Mouse (Mus musculus) adrenal gland, postnatal 36 days (tissue): ENCODE measurements at regions not wholly inside any gene's neighbourhood (a gene's known extent, or its start where the extent isn't known, plus 50 kb on each side); places are given as distances from the start of the nearest gene placed in this dataset.

Experiments
- DNase-seq, 2 experiments: peaks; one replicate each; pipeline ENCODE4 v3.0.0; 2021; ENCODE audit warnings: mixed read lengths in 1 of 2

DNA sequence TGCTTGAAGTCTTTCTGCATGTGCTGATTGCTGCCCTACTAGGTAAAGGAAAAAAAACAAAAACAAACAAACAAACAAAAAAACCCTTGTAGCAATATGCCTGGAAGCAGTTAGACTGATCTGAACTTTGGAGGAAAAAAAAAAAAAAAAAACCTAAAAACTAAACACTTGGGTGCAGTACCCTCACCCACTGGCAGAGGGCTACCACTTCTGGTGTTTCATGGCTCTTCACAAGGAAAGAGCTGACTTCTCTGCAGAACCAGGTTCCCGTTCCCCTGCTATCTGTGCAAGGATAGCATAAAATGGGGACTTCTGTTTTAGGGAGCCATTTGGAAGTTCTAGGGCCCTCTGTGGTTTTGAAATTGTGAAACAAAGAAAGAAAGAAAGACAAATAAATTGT is 52.2 kb upstream of the Otud4 start:
- peak; percentile 54 to 70 for DNase-seq

DNA sequence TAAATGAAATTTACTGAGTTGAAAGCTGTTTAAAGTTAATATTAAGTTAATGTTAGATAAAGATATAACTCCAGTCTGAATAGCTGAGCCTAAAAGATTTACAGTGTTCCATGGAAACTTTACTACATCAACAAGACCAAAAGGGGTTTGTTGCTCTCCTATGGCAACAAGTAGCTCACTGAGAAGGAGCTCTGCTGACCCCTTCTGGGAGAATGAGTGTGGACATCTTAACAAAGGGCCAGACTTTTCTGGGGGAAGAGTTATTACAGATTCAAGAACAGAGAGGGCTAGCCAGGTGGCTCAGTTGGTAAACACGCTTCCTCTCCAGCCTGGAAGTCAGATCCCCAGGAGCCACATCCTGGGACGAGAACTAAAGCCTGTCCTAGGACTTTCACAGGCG is 54.5 kb upstream of the Otud4 start:
- peak; percentile 30 to 76 for DNase-seq

GRCm38 (mm10) chr8:79583326-79583725 is 56.1 kb upstream of the Otud4 start:
- peak in 1 of 2 experiments; percentile 47 for DNase-seq

DNA sequence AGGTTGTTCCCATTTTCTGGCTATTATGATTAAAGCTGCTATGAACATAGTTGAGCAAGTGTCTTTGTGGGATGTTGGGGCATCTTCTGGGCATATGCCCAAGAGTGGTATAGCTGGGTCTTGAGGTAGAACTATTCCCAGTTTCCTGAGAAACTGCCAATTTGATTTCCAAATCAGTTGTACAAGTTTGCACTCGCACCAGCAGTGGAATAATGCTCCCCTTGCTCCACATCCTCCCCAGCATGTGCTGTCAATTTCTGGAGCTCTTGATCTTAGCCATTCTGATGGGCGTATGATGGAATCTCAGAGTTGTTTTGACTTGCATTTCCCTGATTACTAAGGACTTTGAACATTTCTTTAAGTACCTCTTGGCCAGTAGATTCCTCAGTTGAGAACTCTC is 57.2 kb upstream of the Otud4 start:
- no peak for DNase-seq

DNA sequence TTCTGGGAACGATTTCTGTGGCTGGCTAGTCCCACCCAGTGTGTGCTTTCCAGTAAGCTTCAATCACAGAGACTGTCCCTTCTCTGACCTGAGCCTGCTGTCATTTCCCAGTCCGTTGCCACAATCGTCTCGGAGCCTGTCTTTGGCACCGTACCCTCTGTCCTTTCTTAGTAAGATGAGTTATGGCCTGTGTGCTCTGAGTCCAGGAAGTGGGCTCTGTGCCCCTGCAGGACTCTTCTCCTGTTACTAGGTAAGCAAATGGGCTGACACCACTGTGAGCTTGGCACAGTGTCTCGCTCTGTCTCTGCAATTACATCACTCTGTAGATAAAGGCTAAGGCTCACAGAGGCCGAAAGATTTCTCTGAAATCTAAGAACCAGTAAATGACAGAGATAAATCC is 63.3 kb upstream of the Otud4 start:
- peak; percentile 47 to 53 for DNase-seq

DNA sequence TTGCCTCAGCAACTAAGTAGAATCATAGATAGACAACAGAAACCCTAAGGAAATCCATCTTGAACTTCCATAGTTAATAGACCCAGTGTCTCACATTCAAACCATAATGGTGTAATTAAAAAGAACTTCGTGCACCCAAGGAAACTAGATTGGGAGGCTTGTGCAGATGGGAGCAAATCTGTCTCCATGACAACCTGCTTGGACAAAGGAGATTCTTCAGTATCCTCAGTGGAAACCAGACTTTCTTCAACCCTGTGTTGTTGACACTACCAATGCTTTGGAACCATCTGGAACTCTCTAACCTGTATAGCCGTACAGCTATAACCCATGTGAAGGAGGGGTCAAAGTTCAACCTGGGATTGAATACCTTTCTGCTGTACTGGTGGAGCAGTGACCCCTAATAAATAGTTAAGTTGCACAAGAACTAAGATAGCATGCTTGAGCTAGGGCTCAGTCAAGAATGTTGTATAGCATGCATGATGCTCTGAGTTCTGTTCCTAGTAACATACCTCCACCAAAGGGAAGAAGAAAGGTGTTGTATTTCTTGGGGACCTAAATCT is 64.2 kb upstream of the Otud4 start:
- DNase-seq: no peak

DNA sequence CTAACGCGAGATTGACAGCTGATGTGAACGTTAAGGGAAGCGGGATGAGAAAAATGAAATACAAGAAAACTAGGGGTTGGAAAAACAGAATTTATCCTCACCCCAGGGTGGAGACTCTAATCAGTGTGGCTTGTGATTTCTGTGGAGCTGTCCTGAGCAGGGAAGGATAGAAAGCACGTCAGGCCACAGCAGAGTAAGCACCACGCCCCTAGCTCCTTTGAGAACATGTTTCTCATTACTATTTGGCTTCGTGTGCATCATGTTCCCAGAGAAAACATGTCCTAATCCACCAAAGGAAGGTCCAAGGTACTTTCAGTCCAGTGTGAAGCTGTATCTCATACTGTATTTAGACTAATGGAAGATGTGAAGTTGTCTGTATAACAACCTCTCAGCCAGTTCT is 65.9 kb upstream of the Otud4 start:
- no peak for DNase-seq

DNA sequence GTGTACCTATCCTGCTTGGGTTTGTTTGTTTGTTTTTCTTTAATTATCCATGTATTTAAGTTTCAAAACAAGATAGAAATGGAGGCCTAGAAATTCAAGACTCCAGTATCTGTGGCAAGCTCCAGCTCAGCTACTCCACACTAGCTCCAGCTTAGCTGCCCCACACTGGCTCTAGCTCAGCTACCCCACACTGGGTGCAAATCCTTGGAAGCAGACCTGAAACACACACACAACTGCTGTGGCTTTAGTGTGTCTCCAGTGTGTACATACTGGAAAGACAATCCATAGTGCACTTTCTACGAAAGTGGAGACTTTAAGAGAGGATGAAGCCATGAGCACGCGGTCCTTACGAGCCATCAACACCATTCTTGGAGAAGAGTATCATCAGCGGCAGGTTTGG is 66.9 kb upstream of the Otud4 start:
- DNase-seq: no peak

GRCm38 (mm10) chr8:79563101-79563500 is 76.3 kb upstream of the Otud4 start:
- no peak for DNase-seq

DNA sequence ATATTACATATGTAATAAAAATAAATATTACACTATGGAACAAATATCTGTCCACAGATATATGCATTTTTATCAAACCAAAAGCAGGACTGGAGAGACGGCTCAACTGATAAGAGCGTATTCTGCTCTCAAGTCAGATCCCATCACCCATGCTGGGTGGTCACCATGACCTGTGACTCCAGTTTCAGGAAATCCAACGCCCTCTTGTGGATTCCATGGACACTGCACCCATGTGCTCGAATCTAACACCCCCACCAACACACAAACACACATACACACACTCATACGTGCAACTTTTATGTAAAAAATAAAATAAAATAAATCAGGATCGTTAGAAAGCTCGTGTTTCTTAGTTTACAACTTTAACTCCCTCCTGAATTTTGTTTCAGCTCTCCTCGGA is 76.7 kb upstream of the Otud4 start:
- DNase-seq: no peak

DNA sequence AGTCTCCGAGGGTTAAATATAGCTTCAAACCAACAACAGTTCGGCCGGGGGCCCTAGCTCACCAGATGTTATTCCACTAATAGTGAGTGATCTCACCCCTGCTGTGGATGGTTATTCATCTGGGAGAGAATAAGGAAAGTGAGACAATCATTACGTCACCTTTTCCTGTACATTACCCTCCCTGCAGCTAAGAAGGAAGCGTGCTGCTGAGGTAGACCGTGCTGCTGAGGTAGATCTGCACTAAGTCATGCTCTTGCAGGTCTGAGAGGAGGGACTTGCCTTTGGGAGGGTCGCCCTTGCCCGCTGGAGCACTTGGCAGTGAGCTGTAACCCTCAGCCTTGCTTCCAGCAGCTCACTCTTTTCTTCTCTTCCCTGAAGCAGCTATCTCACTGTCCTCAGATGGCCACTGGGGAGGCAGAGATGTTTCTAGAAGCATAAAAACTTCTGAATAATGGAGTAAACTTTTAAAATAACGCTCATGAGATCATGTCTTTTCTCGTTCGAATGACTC is 77.3 kb upstream of the Otud4 start:
- no peak for DNase-seq

- DNase-seq: no peak
These were observed 78.0 kb upstream of the Otud4 start for GRCm38 (mm10) chr8:79561269-79562063.

GRCm38 (mm10) chr8:79559516-79559915 is 79.9 kb upstream of the Otud4 start:
- DNase-seq: peak; percentile 88 to 93

GRCm38 (mm10) chr8:79554311-79554710 is 85.1 kb upstream of the Otud4 start:
- peak in 1 of 2 experiments; percentile 12 for DNase-seq

- DNase-seq: no peak
These were observed 89.3 kb upstream of the Otud4 start for GRCm38 (mm10) chr8:79550151-79550550.

- DNase-seq: peak; percentile 42 to 49
These were observed 91.3 kb upstream of the Otud4 start for GRCm38 (mm10) chr8:79548156-79548555.

DNA sequence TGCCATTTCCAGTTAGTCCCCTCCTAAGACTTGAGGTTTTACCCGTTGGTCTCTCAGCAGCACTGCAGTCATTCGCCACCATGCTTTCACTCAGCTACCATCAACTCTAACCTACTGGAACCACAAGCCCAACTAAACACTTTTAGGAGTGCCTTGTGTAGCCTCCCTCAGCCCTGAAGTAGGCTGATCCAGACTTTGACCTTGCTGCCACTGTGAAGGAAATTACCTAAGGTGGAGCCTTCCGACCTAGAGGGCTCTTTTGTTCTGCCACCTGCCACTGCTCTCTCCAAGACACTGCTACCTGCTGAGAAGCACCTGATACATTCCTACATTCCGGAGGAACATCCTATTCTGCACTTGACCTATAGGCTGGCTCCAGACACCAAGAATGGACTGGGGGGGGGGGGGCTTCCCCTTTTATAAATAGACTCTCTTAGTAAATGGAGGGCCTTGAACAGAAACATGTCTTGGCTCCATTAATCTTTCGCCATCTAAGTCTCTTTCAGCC is 93.5 kb upstream of the Otud4 start:
- DNase-seq: no peak

DNA sequence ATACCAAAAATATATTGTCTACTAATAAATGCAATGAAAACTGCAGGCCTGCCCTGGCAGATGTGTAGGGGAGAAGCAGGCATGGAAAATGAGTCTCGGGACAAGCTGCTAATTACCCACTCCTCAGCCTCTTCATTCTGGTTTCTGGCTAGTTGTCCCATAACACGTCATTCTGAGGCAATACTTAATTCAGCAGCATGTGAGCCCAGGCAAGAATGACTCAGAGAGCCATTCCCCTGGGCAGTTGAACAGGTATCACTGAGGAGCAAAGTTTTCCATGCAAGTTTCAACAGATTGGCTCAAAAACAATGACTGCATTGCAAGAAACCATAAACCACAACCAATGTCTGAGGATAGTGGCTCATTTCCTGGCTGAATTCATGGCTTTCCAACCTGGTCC is 97.0 kb upstream of the Otud4 start:
- DNase-seq: no peak

DNA sequence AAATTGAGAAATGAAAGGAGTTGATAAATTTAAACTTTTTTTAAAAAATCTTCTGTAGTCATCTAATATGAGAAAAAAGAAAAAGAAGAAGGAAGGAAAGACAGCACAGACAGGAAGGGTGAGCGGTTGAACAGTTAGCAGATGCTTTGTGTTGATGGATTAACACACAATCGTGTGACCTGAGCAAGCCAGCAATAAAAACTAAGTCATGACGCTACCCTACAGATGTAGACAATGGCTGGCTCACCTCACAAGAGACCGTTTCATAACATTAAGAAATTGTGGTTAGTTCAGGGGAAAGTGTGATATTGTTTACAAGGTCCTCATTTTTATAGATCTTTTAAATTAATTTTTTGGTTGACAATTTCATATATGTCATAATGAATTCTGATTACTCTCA is 99.4 kb upstream of the Otud4 start:
- DNase-seq: no peak

GRCm38 (mm10) chr8:79534271-79534889 is 105.0 kb upstream of the Otud4 start:
- DNase-seq: peak in 1 of 2 experiments; percentile 7

DNA sequence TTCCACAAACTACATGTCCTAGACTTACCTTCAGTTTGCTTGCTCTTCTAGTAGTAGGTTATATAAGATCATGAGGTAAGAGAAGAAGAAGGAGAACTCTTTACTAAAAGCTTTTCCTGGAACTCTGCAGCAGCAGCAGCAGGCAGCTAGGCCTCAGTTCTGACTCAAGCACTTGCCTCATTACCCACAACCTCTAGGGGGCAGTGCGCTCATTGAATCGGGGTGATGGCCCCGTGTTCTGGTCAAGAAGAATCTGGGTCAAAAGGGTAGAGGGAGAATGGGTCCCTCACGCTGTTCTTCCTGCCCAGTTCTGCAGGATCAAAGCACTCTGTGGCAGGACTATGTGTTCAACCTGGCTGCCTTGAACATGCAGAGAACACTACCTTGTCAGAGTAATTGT is 109.9 kb upstream of the Otud4 start:
- peak; percentile 55 to 63 for DNase-seq

- DNase-seq: no peak
These were observed 117.4 kb upstream of the Otud4 start for GRCm38 (mm10) chr8:79522040-79522439.

DNA sequence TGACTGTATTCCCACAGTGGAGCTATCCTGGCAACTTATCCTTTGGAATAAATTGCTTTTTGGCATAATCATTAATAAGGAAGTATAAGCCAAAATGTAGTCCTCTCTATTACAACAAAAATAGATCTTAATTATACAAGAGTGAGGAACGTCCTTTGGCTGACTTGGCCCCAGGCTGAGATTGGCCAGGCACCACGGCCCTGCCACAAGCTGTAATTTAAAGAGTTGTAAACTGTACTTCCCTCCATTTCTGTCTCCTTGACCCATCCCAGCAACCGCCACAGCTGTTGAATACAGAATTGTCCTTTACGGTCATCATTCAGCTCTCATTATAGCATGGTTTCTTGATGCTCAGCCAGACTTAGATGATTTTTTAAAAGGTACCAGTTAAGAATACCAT is 119.6 kb upstream of the Smad1 start:
- DNase-seq: peak in 1 of 2 experiments; percentile 4
